Mouse (Mus musculus) E14TG2a.4 (cell line): ENCODE data around the gene Anp32a.

ENCODE experiments used
- CTCF ChIP-seq: conservative IDR thresholded peaks from 2 replicates; pipeline ENCODE4 v1.5.1; 2014; ENCODE audit warnings: low read length
- NANOG ChIP-seq: IDR thresholded peaks from 2 replicates; pipeline ENCODE4 v1.6.1; 2014; ENCODE audit warnings: borderline replicate concordance, low read length, mixed read lengths
- POU5F1 ChIP-seq: IDR thresholded peaks from 2 replicates; pipeline ENCODE4 v1.6.1; 2014; ENCODE audit warnings: low read length, borderline replicate concordance

- TF ChIP-seq CTCF (no peak), NANOG (no peak), POU5F1 (no peak)
These were observed 31.6 kb downstream of the Anp32a start for GRCm38 (mm10) chr9:62372556-62373221.
